Mouse (Mus musculus) gastrocnemius, postnatal 10 days (tissue): ENCODE measurements around the gene Acaca. TPM values are rescaled to one million over a fixed set of nuclear protein-coding genes. Genes with fewer than 3 reads are reported as not detected.

Experiments used
- DNase-seq: peaks from one replicate; pipeline ENCODE4 v3.0.0; 2021; ENCODE audit warnings: mixed read lengths
- total RNA-seq, 2 experiments: library from RNA; stranded (reverse); gene quantifications; 2 replicates each; pipeline ENCODE4 v1.2.3; 2021

The Acaca gene
- total RNA-seq, 2 experiments from 2014 or later = 15.7 to 16.4 TPM

DNA sequence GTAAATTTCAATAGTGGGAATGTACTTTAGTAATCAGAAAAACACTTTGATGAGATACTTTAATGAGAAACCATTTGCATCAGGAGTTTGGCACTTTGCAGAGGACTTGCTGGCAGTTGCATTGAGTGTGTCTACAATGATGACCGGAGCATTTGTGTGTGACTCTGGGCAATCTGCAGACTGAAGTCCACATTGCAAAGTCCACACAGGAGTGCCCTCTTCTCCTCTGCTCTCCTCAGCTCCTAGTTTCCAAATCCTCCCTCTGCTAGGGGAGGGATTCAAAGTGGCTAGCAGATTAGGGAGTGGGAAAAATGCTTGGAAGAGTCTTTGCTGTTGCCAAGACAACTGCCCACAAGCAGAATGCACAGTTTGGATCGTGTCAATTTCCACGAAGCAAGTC is 16.6 kb downstream of the Acaca start:
- DNase-seq = no peak

DNA sequence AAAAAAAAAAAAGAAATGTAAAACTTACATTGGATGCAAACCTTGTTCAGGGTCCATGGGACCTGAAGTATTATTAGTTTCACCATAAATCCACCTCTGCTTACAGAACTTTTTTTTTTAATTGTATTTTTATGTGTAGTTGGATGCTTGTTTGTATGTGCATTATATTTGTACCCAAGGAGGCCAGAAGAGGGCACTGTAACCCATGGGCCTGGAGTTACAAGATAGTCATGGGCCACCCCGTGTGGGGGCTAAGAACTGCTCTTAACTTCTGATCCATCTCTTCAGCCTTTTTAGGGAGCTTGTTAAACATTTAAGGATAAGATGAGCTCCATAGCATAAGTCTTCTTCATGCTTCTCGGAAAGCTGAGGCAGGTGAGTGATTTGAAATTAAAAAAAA is 21.4 kb downstream of the Acaca start:
- no peak for DNase-seq

- no peak for DNase-seq
These were observed 27.2 kb downstream of the Acaca start for GRCm38 (mm10) chr11:84156535-84157262.

- no peak for DNase-seq
These were observed 34.7 kb downstream of the Acaca start for GRCm38 (mm10) chr11:84164123-84164522.

DNA sequence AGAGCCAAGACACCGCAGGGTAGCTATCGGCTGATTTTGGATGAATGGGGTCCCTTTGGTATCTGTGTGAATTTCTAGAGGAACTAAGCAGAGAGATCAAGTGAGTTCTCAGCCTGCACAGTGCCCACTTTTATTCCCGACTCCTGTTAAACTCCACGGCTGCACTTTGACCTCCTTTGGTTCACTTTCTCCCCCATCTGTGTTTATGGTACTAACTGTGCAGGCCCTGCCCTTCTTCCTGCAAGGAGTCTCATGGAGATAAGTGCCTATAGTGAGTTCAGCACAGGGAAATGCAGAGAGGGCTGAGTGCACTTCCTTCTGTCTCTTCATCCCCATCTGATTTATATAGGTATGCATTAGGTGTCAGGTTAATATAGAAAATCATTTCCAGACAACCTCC is 35.1 kb downstream of the Acaca start:
- no peak for DNase-seq

- DNase-seq = no peak
These were observed 37.6 kb downstream of the Acaca start, which contains the start of gene Gm11437 for GRCm38 (mm10) chr11:84167046-84167526. TSS of gene Gm11437 (minus strand) at chr11:84167476.

GRCm38 (mm10) chr11:84168701-84169288 is 39.3 kb downstream of the Acaca start:
- no peak for DNase-seq

- DNase-seq = no peak
These were observed 43.3 kb downstream of the Acaca start for GRCm38 (mm10) chr11:84172539-84173435.

DNA sequence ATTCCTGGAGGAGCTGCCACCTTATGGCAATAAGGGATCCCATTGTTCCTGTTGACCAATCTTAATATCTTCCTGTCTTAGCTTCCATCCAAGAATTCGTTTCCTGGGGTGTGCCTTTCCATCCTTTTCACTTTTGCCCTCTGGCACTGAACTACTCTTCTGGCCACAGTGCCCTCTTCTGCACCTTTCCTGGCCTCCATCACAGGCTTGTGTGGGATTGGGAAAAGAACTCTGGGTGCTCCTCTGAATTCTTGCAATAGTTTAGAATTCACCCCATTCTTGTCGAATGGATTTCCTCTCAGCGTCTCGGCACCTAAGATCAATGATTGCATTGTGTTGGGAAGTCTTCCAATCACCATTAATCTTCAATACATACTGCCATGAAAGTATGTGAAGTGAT is 49.1 kb downstream of the Acaca start:
- DNase-seq = no peak

DNA sequence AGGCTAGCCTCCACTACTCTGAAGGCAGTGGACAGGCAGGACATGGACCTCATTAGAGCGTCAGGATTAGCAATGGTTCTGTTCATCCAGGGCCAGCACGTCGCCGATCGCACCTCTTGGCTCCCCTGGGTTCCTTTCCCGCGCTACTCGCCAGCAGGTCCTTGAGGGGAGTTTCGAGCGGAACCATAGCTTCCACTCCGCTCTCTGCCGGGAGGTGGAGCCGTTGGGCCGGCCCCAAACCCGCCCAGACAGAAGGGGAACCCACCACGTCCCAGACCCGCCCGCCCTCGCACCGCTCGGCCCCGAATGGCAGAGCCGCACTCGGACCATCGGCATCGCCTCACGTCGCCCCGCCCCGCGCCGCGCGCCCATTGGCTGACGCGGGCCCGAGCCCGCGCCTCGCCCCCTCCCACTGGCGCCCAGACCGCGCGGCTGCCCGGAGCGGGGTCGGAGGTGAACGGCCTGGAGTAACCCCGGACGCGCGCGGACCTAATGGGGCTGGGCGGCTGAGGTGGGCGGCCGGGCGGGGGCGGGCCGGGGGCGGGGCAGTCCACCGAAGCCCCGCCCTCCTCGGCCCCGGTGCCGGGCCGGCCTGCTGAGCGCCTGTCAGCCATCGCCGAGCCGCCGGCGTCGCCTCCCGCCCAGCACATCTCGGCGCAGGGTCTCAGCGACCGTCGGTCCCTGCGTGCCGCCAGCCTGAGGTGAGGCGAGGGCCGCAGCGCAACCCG is 49.9 kb downstream of the Acaca start:
- peak; percentile 95 for DNase-seq

- peak; percentile 59 for DNase-seq
These were observed 50.6 kb downstream of the Acaca start for GRCm38 (mm10) chr11:84179954-84180598.

GRCm38 (mm10) chr11:84181286-84181685 is 51.8 kb downstream of the Acaca start:
- no peak for DNase-seq

- DNase-seq = no peak
These were observed 59.1 kb downstream of the Acaca start for GRCm38 (mm10) chr11:84188530-84188929.

DNA sequence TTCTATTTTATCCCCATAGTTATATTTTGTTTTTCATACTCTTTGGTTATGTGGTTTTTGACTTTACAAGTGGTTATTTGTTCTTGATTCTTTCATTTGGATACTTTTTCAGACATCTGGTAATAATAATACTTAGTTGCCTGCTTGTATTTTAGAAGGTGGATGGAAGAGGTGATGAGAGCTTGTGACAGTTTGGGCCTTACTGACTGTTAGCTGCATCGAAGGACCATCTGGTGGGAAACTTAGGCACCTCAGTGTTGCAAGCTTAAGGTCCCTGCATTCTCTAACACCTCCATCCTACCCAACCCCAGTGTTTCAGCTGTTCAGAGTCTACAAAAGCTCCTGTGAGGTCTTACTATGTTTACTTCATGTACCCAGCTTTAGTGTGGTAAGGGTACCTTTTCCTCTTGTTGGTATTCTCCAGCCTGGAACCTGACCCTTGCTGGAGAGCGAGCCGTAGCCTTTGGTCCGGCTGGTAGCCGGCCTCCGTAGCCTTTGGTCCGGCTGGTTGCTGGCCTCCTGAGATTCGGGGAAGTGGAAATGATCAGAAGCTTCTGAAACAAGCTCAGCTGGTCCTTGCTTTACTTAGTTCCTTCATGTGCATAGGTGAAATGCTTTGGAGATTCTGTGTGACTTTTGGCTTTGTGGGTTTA is 61.2 kb downstream of the Acaca start:
- DNase-seq = no peak

DNA sequence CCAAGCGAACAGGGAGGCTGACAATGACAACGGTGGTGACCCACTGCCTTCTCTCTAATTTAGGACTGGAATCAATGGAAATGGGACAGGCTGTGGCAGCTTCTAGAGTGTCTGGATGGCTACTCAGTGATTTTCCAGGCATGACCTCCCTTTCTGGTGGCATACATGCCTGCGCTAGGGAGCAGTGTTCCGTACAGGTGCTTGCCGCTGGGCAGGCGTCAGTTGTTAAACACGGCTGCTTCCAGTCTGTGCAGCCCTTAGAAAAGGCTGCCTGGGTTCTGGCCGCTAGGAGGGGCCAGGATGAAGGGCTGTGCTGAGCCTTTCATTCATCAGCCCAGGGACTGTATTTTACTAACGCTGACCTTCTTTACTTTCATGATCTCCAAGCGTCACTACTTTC is 63.8 kb downstream of the Acaca start:
- no peak for DNase-seq

DNA sequence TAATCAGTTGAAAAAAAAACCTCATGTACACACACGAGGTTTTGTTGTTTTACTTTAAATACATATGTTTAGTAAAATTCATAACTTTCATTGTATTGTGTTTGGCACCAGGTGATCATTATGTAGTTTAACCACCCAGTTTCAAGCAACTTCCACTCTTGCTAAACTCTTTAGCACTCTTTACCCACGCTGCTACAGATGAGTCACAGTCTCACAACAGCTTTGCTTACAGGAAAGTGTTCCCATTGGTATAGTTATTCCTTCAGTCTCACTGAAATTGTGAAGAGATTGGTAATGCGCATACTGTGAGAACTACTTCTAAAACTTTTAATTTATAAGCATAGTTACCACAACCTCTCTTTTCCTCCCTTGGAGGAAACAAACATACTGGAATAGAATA is 65.3 kb downstream of the Acaca start:
- no peak for DNase-seq

DNA sequence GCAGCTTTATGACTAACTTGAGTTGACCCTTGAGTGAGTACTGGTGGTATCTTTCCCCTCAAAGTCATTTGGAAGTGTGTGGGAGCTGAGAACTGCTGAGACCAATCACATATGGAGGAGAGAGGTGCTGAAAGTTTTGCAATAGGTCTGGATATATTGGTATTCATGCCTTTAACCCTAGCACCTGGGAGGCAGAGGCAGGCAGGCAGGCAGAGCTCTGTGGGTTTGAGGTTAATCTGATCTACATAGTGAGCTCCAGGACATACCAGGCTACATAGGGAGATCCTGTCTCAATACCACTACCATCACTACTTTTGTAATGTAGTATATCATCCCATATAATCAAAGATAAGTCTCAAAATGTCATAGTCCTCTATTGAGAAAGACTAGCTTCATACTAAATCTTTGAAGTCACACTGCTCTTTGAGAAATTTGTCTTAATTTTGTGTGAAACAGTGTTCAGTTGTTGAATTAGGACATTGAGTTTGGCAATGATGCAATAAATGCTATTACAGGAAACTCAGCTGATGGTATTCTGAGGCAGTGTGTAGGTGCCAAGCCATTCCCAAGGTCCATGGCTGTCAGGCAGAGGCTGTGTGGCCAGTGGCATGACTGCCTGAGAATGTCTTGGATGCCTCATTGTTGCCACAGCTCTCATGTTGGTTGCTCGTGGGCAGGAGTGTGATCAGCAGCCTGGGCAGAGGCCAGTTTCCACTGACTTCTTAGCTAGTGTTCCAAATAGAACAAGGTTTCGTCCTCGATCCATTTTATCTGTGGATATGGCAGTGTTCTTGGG is 68.3 kb downstream of the Acaca start:
- DNase-seq = no peak

GRCm38 (mm10) chr11:84205776-84206175 is 76.3 kb downstream of the Acaca start:
- DNase-seq = no peak

DNA sequence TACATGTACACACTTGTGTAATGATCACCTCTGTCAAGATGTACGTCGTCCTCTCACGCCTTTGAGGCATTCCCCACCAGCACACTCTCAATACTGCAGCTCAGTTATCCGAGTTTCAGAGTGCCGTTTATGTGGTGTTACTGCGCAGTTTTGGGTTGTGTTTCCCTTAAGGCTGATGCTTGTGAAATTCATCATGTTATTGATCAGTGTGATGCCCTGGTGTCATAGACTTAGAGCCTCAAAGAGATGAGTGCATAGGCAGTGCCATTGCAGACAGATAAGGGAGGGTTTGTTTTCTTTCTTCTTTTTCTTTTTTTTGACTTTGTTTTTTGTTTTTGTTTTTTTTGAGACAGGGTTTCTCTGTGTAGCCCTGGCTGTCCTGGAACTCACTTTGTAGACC is 81.4 kb downstream of the Acaca start:
- no peak for DNase-seq

DNA sequence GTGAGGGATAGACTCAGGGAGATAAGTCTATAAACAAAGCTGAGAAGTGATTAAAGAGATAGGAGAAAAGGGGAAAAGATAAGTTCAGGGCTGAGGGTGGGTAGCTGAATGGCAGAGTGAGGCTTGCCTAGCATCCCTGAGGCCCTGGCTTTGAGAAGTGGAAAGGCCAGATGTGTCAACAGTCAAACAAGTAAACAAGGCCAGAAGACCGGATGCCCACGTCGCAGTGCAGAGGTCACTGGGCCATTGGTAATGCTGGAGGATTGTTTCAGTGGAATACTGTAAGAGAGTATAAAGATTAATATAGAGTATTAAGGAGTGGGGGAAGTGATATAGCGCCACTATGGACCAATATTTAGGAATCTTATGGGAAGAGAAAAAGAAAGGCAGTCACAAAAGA is 89.5 kb downstream of the Acaca start:
- no peak for DNase-seq
